Mouse (Mus musculus): ENCODE measurements around the gene Hebp2.

The Hebp2 gene

DNA sequence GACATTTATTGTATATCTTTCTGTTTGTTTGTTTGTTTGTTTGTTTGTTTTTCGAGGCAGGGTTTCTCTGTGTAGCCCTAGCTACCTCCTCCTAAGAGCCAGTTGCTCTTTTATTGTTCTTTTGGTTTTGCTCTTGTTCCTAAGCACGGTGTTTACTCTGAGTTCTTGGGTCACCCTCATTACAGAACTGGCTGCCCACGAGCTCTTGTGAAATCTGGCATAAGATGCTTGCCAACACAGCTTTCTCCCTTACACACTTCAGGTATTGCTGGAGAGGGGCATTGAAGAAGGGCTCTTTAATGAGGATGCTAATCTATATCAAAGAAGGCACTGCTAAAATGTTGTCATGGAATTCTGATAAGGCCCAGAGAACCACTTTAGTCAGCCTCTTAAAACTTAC is 35.2 kb downstream of the Hebp2 start:
- DNase-seq (ENCODE audit: low spot score), result no peak

DNA sequence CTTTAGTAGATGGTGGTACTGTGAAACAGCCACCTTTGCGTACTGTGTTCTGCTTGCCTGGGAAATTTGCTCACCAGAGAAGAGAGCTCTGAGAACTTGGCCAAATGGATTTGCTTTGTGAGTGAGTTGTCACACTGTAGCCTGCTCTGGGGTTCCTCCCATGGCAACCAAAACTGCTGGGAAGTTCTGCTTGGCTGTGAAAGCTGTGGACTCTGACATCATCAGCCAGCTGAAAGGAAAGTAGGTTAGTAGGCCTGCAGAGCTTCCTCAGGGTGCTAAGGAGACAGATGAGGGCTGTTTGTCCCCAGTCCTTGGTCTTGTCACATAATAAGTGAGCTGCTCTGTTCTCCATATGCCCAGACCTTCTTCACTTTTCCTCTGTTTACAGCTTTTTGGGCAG is 37.3 kb downstream of the Hebp2 start:
- DNase-seq (ENCODE audit: low spot score), result no peak

DNA sequence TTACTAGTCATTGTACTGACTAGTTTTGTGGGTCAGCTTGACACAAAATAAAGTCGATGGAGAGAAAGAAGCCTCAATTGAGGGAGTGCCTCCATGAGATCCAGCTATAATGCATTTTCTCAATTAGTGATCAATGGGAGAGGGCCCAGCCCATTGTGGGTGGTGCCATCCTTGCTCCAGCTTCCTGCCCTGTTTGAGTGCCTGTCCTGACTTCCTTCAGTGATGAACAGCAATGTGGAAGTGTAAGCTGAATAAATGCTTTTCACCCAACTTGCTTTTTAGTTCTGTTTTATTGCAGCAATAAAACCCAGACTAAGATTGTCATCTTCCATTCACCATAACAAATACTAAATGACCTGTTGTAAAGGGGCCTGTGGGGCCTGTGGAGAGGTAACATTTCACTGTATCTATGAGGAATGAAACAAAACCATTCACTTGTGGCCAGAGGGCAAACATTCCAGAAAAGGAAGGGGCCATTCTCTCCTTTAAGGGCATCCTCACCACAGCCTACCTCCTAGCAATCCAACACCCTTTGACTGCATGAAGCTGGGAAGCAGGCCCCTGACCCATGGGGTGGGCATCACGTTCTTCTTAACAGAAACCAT is 37.9 kb downstream of the Hebp2 start:
- DNase-seq (ENCODE audit: low spot score), result no peak

- no peak for DNase-seq (ENCODE audit: low spot score)
Measured at GRCm38 (mm10) chr10:18506501-18506946, 39.4 kb downstream of the Hebp2 start.

DNA sequence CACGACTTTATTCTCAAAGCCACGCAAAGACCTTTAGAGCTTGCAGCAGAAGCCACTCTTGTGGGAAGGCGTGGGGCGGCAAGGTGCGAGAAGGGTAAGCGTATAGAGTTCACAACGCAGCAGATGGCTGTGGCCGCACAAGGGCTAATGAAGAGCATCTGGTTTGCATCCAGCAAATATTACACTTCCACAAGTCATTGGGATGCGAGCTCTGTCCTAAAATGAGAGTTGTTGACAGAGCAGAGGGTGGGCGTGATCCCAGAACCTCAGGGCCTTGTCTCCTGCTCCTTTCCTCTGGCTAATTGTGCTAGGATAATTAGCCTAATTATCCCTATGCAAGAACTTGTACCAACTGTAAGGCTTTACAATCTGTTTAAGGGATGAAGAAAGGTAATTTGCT is 40.2 kb downstream of the Hebp2 start:
- DNase-seq (ENCODE audit: low spot score), result no peak

DNA sequence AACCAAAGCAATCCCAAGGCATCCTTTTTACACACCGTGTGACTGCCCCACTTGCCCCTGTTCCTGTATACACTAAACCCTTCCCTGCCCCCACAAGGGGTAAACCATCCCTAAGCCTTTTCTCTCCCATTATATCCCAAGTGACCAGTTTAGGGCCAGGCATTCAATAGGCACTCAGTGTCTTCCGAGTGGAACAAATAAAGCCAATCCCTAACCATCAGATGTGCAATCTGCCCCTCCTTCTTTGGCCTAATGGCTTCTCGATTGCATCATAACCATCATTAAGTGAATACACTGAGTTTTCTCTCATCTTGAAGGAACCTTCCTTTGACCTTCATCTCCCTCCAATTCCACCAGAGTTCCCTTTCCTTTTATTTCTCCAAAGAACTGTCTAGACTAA is 43.9 kb downstream of the Hebp2 start:
- DNase-seq (ENCODE audit: low spot score), result no peak

- no peak for DNase-seq (ENCODE audit: low spot score)
Measured at GRCm38 (mm10) chr10:18497066-18497465, 48.8 kb downstream of the Hebp2 start.

DNA sequence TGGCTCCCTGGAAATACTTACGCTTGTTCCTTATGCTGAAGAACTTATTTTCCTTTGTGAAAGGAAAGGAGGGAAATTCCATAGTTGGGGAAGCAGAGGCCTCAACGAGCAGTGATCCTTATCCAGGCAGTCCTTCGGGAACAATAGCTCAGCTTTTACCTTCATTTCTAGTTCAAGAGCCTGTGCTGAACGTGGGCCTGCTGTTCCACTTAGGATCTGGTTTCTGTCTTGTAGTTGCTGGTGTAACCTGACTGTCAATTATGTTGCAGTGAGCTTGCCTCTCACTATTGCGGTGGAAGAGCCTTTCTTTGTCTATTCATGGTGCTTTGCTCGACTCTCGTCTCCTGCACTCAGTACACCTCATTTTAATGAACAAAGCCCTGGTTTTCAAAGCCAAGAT is 51.6 kb downstream of the Hebp2 start:
- no peak for DNase-seq (ENCODE audit: low spot score)

DNA sequence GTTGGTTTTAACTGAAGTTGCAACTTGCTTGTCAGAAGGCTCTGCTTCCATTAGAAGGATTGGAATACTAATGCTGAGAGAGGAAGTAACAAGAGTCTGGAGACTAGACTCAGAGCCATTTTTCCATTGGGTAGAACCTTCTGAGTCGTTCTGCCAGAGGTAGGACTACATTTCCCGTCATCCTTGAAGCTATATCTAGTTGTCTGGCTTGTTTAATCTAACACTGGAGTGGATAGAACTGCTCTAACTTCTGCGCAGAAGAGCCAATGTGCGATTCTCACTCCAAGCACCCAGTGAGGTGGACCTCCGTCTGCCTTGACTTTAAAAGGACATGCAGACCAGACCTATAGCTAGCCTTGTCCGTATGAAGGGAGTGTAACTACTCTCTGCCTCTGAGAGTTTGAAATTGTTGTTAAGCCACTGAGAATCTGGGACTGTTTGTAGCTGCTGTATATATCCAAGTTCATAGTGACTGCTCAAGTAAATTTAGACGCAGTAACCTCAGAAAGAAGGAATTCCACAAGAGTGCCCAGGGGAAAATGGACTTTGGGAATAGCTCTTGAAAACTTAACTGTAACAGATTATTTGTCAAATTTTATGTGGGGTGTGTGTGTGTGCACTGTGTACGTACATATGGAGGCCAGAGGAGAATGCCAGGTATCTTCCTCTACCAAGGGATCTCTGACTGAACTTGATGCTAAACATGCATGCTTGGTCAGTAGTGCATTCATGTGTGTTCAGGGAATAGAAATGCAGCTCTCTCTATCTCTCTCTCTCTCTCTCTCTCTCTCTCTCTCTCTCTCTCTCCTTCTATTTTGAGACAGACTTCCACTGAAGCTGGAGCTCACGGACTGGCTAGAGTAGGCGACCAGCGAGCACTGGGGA is 52.6 kb downstream of the Hebp2 start:
- no peak for DNase-seq (ENCODE audit: low spot score)

GRCm38 (mm10) chr10:18491952-18492351 is 53.9 kb downstream of the Hebp2 start:
- no peak for DNase-seq (ENCODE audit: low spot score)

GRCm38 (mm10) chr10:18489936-18490335 is 55.9 kb downstream of the Hebp2 start:
- DNase-seq (ENCODE audit: low spot score), result no peak
